Mouse (Mus musculus) spleen, adult 2 months (tissue): Measurements from ENCODE around the gene Gpx2. TPM values are rescaled to one million over a fixed set of nuclear protein-coding genes. Genes with fewer than 3 reads are reported as not detected.
A peak's percentile ranks its signal among the peaks of the same experiment; 100 is the strongest.

Source experiments
- DNase-seq, 2 experiments: peaks; one replicate each; pipeline versions ENCODE4 v3.0.0 to v3.0.0-alpha.2; 2012 to 2021; ENCODE audit warnings: low spot score in 2 of 2, low read depth in 1 of 2
- H3K27ac ChIP-seq: fragments of 200-500 bp; 2 replicates; pipeline ENCODE4 v1.5.1; 2012; ENCODE audit warnings: low read length, inconsistent platforms; ENCODE audit not compliant: insufficient read depth
- H3K27me3 ChIP-seq: fragments of 200-500 bp; 2 replicates; pipeline ENCODE4 v1.6.1; 2012; ENCODE audit warnings: mild to moderate bottlenecking, moderate library complexity, low read length, inconsistent platforms; ENCODE audit not compliant: control insufficient read depth, insufficient read depth
- H3K36me3 ChIP-seq: fragments of 200-500 bp; 2 replicates; pipeline ENCODE4 v1.6.1; 2012; ENCODE audit warnings: mild to moderate bottlenecking, low read length, inconsistent platforms; ENCODE audit not compliant: control insufficient read depth, insufficient read depth
- H3K4me1 ChIP-seq: fragments of 200-500 bp; 2 replicates; pipeline ENCODE4 v1.6.1; 2011; ENCODE audit warnings: inconsistent platforms; ENCODE audit not compliant: control insufficient read depth, insufficient read depth, insufficient read length
- H3K4me3 ChIP-seq: fragments of 200-500 bp; 2 replicates; pipeline ENCODE4 v1.5.1; 2011; ENCODE audit warnings: mild to moderate bottlenecking, inconsistent platforms; ENCODE audit not compliant: insufficient read depth, insufficient read length; ENCODE audit errors: extremely low read depth
- CTCF ChIP-seq: fragments of 200-500 bp; IDR thresholded peaks from 2 replicates; pipeline ENCODE4 v1.5.1; 2011; ENCODE audit warnings: mild to moderate bottlenecking, inconsistent platforms; ENCODE audit not compliant: insufficient read depth, insufficient read length, insufficient replicate concordance; ENCODE audit errors: extremely low read depth
- POLR2A ChIP-seq: fragments of 200-500 bp; IDR thresholded peaks from 2 replicates; pipeline ENCODE4 v1.6.1; 2011; ENCODE audit warnings: low read depth, low read length, inconsistent platforms
- WGBS: fragments of 180-500 bp; shearing (Covaris S2); methylation state at CpG from one replicate; pipeline ENCODE4 v1.1.7; 2018; 5-methylcytosine and 5-hydroxymethylcytosine counted together
- polyA plus RNA-seq: library from polyadenylated mRNA; depleted of rRNA; stranded (reverse); fragments of >200 nt; gene quantifications from 2 replicates; pipeline ENCODE4 v1.2.3, GENCODE M21; 2012

Gene Gpx2
- polyA plus RNA-seq, 1 experiment, result not detected

- no peak for DNase-seq
- Histone ChIP-seq H3K4me1 (no peaks in the 10 kb centered on the region), H3K4me3 (no peak overlapping the region), H3K27me3 (no peaks in the 10 kb centered on the region), H3K36me3 (peaks cover 13% of the 10 kb centered on the region), H3K27ac (no peak overlapping the region)
- 91% methylated on average over 5 of the region's 5 CpGs for WGBS
- TF ChIP-seq POLR2A (no peak), CTCF (no peak)
Observed at GRCm38 (mm10) chr12:76776898-76777297, 18.5 kb downstream of the Gpx2 start.

- no peaks in the 10 kb centered on the region for H3K4me1 ChIP-seq
- no peak for TF ChIP-seq CTCF
- H3K4me3 ChIP-seq, result no peak overlapping the region
- 88% methylated on average over 4 of the region's 4 CpGs for WGBS
- H3K27ac ChIP-seq, result no peak overlapping the region
- no peak for DNase-seq
- peaks cover 7% of the 10 kb centered on the region; the same call in 1 of the 2 replicates for H3K36me3 ChIP-seq
- no peaks in the 10 kb centered on the region for H3K27me3 ChIP-seq
Observed at GRCm38 (mm10) chr12:76775132-76775531, 20.2 kb downstream of the Gpx2 start.

DNA sequence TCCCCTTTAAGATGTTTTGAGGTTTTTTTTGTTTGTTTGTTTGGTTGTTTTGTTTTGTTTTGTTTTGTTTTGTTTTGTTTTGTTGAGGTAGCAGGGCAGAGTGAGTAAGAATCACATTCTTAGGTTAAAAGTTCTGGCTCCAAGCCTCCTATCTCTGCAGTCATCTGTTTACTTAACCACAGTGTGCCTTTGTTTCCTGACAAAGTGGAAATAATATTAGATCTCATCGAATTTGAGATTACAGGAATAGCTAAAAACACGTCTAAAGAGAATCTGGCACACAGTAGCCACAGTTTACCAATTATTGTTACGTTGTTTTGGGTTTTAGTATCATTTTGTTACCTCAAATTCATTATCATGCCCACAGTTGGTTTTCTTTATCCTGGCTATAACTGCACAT is 20.7 kb downstream of the Gpx2 start:
- TF ChIP-seq CTCF (no peak), POLR2A (no peak)
- WGBS, result 53% methylated on average over 3 of the region's 3 CpGs
- Histone ChIP-seq H3K4me1 (no peaks in the 10 kb centered on the region), H3K36me3 (peaks cover 3% of the 10 kb centered on the region; the same call in 1 of the 2 replicates), H3K4me3 (no peak overlapping the region), H3K27ac (no peak overlapping the region), H3K27me3 (no peaks in the 10 kb centered on the region)
- DNase-seq, result no peak

GRCm38 (mm10) chr12:76771540-76771939 is 23.8 kb downstream of the Gpx2 start:
- Histone ChIP-seq H3K27ac (no peak overlapping the region), H3K36me3 (peaks cover 2% of the 10 kb centered on the region; the same call in 1 of the 2 replicates), H3K27me3 (no peaks in the 10 kb centered on the region), H3K4me3 (no peak overlapping the region), H3K4me1 (no peaks in the 10 kb centered on the region)
- TF ChIP-seq POLR2A, result no peak
- TF ChIP-seq CTCF, result no peak
- DNase-seq, result no peak
- 88% methylated on average over 5 of the region's 5 CpGs for WGBS

DNA sequence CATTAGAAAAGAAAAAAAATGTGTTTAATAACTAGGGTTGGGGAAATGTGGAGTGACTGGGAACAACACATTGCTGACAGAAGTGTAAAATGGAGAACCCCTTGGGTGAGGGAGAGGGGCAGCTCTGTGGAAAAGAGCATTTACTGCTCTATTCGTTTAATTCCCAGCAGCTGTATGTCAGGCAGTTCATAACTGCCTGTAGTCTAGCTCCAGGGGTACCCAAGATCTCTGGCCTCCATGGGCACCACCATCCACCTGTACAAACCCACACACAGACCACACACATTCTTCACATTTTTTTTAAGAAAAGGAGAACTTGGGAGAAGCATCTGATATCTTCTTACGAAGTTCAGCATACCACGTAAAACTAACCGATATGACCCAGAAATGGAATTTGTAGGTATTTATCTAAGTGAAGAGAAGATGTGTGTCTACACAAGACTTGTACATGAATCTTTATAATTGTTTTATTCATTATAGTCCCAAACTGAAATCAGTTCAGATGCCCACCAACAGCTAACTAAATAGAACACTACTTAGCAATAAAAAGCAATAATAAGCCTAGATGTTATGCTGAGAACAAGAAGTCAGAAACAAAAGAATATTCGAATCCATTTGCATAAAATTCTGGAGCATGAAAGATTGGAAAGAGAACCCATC is 24.4 kb downstream of the Gpx2 start:
- Histone ChIP-seq H3K36me3 (no peaks in the 10 kb centered on the region; the same call in 1 of the 2 replicates), H3K27me3 (no peaks in the 10 kb centered on the region), H3K27ac (no peak overlapping the region), H3K4me3 (no peak overlapping the region), H3K4me1 (peaks cover 5% of the 10 kb centered on the region; the same call in 1 of the 2 replicates)
- 80% methylated on average over 5 of the region's 5 CpGs for WGBS
- no peak for TF ChIP-seq POLR2A
- TF ChIP-seq CTCF, result no peak
- no peak for DNase-seq

GRCm38 (mm10) chr12:76765901-76766630 is 29.3 kb downstream of the Gpx2 start:
- WGBS, result 44% methylated on average over 20 of the region's 20 CpGs
- H3K27me3 ChIP-seq, result no peaks in the 10 kb centered on the region
- TF ChIP-seq CTCF, result no peak
- TF ChIP-seq POLR2A, result no peak

More at GRCm38 (mm10) chr12:76765901-76766630, 29.3 kb downstream of the Gpx2 start:
- Histone ChIP-seq H3K4me1 (peaks cover 6% of the 10 kb centered on the region; the same call in 1 of the 2 replicates), H3K27ac (peak overlapping the region; percentile 99), H3K4me3 (peak overlapping the region; percentile 82), H3K36me3 (no peaks in the 10 kb centered on the region; the same call in 1 of the 2 replicates)
- no peak for DNase-seq
